Mouse (Mus musculus): ENCODE results near the gene Col26a1.
A peak's percentile ranks its signal among the peaks of the same experiment; 100 is the strongest.

DNA sequence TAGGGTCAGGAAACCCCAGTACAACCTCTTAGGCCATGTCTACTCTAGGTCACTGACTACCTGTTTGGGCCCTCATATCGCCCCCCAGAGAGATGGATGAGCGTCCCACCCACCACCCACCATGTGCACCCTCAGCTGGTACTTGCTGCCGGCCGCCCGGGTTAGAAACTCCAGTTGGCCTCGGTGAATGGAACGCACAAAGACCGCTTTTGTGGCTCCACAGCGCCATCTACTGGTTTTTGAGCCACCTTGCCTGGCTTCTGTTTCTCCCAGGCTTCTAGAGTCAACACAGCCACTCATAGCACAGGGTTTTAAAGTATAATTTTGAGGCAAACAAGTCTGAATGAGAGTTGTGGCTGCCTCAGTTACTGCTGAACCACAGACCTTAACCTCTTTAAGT lies 176.2 kb downstream of the Col26a1 start:
- peak; percentile 82 for TF ChIP-seq CTCF (IDR thresholded peaks at IDR 0.05; ENCODE audit: control insufficient read depth, insufficient read depth, low read length)
- no peak for TF ChIP-seq POLR2A (IDR thresholded peaks at IDR 0.05; ENCODE audit: borderline replicate concordance, control insufficient read depth, low read depth, low read length)

Data from bone marrow, adult 2 months (tissue).